Mouse (Mus musculus) heart, adult 9 months (tissue): ENCODE measurements around the gene Hypk.

Experiments
- DNase-seq, 2 experiments: peaks; one replicate each; pipeline ENCODE4 v3.0.0; 2022; ENCODE audit warnings: low spot score in 2 of 2

Hypk gene

DNA sequence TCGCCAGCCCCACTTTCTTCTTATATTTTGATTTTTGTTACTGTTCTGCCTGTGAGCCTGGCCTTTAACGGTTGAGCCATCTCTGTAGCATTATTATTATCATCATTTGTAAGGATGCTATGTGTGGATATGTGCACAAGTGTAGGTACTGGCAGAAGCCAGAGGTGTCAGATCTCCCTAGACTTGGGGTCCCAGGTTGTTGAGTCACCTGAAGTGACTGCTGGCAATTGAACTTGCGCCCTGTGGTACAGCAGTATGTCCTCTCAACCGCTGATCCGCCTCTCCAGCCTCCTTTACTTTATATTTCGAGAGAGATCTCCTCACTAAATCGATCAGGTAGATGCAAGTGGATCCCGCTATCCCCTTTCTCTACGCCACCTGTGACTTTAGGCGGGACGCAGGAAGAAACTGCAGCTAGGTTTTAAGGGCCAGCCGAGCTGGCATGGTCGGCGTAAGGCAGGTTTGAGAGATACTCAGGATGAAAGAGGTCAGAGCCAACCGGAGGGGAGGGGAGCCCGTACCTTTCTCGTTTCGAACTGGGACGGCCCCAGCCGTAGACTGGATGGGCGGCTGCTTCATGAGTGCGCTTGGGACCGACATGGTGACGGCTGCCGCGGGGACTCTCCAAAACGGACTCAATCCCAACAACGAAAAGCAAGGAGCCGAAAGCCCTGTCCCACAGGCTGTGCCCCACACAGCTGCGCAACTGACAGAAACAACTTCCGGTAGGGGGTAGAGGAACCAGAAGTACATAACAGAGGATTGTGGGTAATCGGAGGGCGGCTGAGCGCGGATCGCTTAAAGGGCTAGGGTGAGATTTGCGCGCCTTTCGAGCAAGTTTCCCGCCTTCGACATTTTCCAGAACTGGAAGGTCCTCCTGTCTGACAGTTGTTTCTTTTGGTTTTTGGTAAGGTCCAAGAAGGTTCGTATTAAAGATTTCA, 53.1 kb downstream of the Hypk start, which contains the start of the genes Mfap1a and Wdr76:
TSS of gene Mfap1a (minus strand) at position 724 of the 941 bp plus-strand sequence.
TSS of gene Wdr76 (plus strand) at position 782 of the 941 bp plus-strand sequence.
- DNase-seq: peak; percentile 87 to 89

DNA sequence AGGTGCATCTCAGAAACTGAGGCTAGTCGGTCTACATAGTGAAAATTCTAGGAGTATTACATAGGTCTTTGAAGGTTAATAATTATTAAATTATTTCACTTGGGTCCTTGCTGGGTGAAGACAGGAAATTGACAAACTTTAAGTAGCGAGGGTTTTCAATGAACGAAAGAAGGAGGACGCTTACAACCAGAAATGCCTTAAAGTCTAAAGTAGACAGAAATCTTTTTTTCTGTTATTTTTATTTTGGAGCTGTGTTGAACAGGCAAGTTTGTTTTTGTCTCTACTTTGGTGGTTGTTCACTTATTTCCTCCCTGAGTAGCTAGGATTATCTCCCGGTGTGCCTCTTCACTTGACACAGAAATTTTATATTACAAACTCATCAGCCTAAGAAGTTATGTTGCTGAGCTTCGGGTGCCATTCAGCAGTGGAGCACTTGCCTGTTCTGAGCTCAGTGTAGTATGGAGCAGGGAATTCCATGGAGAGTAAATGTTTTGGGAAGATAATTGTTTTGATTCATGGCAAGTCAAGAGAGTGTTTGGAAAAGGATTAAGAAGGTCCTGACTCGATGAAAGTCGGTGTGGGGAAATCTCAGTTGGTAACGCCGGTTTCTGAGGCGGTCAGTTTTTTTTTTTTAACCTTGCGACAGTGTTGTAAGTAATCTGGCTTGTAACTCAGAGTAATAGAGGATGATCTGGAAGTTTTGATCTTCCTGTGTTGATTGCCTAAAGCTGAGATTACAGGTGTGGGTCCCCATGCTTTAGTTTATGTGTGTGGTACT, 54.3 kb downstream of the Hypk start:
- DNase-seq: no peak

DNA sequence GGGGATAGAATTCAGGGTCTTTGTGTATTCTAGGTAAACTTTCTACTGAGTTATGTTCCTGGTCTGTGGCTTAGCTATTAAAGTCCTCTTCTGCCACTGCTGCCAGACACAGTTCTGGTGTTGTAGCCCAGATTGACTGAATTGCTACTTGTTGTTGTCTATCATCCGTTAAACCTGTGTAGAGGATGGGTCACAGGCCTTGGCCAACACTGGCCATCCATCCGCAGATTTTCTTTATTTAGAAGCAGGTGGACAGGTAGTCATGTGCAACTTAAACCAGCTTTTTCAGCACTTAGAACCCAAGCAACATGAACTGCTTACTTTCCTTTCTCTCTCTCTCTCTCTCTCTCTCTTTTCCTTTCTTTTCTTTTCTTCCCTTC, 54.9 kb downstream of the Hypk start:
- DNase-seq: no peak
